Mouse (Mus musculus): ENCODE data around the gene Selplg. TPM values are rescaled to one million over a fixed set of nuclear protein-coding genes. Genes with fewer than 3 reads are reported as not detected.
"Not testable (repeated sequence)": the region's sequence is repeated elsewhere in the genome, so short reads cannot be mapped to it uniquely, and the experiment has no call there.

The Selplg gene
- total RNA-seq, 2 experiments from 2014 or later, result 312 to 733 TPM

GRCm38 (mm10) chr5:113796401-113797148, 35.9 kb downstream of the Selplg start:
- no peak for ATAC-seq (ENCODE audit: poor library complexity, severe bottlenecking)

DNA sequence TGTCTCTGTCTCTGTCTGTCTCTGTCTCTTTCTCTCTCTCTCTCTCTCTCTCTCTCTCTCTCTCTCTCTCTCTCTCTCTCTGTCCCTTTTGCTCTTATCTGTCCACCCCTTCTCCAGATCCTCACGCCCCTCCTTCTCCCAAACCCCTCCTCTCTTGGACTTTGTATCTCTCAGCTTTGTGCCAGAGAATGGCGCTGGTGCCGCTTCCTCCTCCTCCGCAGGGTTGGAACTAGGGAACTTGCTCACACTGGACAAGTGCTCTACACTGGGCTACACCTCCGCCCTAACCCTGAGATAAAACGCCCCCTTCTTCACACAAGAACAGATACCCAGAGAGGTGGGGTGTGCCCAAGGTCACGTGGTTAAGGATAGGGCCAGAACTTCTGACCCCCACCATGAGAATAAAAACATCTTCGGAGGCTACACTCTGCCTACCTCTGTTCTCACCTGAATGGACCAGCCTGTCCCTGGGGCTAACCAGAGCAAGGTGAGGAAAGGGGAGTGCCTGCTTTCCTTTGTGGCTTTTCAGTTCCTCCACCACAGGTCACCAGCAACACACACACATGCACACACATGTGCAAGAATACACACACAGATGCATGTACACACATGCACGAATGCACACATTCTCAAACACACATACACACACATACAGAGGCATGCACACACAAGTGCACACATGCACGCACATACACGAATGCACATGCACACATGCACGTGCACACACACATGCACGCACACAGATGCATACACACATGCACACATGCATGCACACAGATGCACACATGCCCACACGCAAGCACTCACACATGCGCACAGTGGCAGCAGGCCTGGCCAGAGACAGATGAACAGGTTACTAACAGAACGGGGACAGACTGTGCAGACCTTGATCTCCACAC, 41.0 kb downstream of the Selplg start:
- ATAC-seq (ENCODE audit: poor library complexity, severe bottlenecking), result no peak

GRCm38 (mm10) chr5:113790453-113791196, 41.8 kb downstream of the Selplg start:
- peak; percentile 80 for ATAC-seq (ENCODE audit: poor library complexity, severe bottlenecking)

DNA sequence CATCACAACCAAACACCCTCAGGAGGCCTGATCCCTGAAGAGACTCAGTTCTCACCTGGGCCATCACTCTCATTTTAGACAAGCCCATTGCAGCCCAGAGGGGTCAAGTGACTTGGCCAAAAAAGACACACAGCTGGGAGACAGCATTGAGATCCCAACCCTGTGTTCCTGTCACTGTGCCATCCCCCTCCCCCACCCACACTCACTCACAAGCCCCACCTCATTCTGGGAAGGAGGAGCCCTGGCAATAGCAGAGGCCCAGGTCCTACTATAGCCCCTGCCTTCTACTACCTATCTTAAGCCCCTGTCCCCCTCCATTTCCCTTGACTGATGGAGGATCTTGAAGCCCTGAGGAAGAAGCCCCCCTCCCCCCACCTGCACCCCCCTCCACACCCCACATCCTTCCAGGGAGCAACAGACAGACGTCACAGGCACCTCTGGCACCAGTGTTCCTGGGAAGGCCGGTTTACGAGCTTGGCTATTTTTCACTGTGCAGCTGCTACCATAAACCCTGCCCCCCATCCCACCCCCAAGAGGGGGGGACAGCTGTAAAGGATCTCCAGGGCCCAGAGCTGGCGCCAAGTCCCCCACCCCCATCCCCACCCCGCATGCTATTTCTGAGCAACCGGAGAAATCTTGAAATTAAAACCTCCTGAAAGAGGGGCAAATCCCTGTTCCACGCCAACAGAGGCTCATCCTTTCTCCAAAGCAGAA, 43.2 kb downstream of the Selplg start:
- no peak for ATAC-seq (ENCODE audit: poor library complexity, severe bottlenecking)

GRCm38 (mm10) chr5:113788645-113789044, 43.8 kb downstream of the Selplg start:
- ATAC-seq (ENCODE audit: poor library complexity, severe bottlenecking), result no peak

GRCm38 (mm10) chr5:113786985-113787384, 45.5 kb downstream of the Selplg start:
- peak; percentile 63 for ATAC-seq (ENCODE audit: poor library complexity, severe bottlenecking)

- ATAC-seq (ENCODE audit: poor library complexity, severe bottlenecking), result not testable (repeated sequence)
These were observed 48.3 kb downstream of the Selplg start for GRCm38 (mm10) chr5:113784104-113784503.

DNA sequence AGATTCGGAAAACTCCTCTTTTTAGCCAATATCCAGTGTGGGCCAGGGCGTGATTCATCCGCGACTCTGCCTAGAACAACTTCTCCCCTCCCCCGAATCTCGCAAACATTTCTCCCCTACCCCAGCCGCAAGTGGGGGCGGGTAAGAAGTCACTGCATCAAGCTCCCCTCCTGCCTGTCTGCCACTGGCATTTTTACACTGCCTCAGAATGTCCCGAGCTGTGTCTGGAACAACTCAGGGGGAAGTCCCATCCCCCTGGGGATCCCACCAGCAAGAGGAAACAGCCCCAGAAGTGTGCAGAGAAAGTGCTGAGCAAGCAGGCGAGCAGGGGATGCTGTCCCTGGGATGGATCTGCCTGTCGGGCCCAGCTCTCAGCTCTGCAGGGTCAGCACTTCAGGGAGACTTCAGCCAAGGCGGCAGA, 48.9 kb downstream of the Selplg start:
- no peak for ATAC-seq (ENCODE audit: poor library complexity, severe bottlenecking)

DNA sequence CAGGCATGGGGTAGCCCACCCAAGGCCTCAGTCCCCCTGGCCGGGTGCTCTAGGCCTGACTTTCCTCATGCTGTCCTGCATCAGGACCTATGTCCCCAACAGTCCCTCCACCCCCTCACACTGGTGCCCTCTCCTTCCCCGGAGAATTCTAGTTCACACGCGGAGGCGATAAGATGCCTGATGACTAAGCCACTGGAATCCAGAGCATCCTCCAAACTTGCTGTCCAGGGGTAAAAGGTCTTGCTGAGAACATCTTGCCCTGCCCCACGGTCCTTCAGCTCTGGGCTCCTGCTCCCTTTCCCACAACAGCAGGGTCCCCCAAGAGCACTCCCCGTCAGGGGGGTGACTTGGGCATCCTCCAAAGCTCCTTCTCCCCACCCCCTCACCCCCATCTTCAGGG, 49.8 kb downstream of the Selplg start:
- no peak for ATAC-seq (ENCODE audit: poor library complexity, severe bottlenecking)

DNA sequence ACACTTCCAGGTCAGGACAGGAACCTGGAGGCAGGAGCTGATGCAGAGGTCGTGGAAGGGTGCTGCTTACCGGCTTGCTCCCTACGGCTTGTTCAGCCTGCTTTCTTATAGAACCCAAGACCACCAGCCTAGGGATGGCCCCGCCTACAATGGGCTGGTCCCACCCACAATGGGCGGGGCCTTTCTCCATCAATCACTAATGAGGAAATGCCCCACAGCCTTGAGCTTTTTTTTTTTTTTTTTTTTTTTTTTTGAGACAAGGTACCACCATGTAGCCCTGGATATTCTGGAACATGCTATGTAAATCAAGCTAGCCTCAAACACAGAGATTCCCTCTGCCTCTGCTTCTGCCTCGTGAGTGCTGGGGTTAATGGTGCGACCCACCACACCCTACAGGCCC, 50.6 kb downstream of the Selplg start:
- no peak for ATAC-seq (ENCODE audit: poor library complexity, severe bottlenecking)

- ATAC-seq (ENCODE audit: poor library complexity, severe bottlenecking), result no peak
These were observed 51.2 kb downstream of the Selplg start for GRCm38 (mm10) chr5:113781254-113781653.

GRCm38 (mm10) chr5:113780763-113781162, 51.7 kb downstream of the Selplg start:
- ATAC-seq (ENCODE audit: poor library complexity, severe bottlenecking), result no peak

GRCm38 (mm10) chr5:113780082-113780752, 52.2 kb downstream of the Selplg start:
- ATAC-seq (ENCODE audit: poor library complexity, severe bottlenecking), result no peak

GRCm38 (mm10) chr5:113779569-113779968, 52.9 kb downstream of the Selplg start:
- ATAC-seq (ENCODE audit: poor library complexity, severe bottlenecking), result no peak

- ATAC-seq (ENCODE audit: poor library complexity, severe bottlenecking), result not testable (repeated sequence)
These were observed 54.7 kb downstream of the Selplg start for GRCm38 (mm10) chr5:113777728-113778127.

DNA sequence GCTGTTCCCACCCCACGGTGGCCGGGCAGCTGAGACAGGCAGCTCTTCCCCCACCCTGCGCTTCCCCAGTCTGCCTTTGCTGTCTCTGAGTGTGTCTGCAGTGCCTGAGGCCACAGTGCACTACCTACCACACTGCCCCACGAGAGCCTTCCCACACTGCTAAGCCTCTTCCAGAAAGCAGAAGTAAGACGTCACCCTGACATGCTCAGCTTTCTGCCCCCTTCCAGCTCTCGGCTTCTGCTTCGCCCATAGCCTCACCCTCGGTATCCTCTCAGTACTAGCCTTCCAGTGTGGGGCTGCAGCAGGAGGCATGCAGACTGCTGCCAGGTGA, 55.6 kb downstream of the Selplg start:
- ATAC-seq (ENCODE audit: poor library complexity, severe bottlenecking), result peak; percentile 68

DNA sequence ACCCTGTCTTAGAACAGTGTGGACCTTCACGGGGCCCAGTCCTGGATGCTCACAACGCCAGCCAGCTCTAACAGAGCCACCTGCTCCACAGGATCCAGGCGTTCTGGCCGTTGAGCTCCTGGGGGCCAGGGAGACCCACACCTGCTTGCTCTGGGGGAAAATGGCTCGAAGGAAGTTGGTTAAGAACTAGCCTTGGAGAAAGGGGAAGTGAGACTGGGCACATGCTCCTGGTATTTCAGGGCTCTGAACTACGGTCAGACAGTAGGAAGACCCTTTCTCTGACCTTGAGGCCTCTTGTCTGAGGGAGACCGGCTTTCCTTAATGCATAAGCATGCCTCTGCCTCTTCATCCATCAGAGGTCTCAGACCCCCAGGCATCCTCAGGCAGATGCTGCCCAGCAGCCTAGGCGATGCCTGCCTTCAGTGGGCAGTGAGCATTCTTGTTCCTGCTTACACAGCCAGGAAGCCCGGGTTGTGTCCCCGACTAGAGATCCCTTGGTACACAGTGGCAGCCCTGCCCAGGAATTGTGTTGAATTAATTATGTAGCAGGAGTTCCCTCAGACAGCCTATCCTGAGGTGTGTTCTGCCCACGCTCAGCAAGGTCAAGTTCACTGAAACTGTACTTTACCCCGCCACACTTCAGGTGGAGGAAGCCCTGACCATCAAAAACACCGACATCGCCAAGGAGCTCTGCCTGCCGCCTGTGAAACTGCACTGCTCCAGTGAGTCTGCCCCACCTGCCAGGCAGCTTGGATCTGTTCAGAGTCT, 56.1 kb downstream of the Selplg start:
- ATAC-seq (ENCODE audit: poor library complexity, severe bottlenecking), result peak; percentile 28

DNA sequence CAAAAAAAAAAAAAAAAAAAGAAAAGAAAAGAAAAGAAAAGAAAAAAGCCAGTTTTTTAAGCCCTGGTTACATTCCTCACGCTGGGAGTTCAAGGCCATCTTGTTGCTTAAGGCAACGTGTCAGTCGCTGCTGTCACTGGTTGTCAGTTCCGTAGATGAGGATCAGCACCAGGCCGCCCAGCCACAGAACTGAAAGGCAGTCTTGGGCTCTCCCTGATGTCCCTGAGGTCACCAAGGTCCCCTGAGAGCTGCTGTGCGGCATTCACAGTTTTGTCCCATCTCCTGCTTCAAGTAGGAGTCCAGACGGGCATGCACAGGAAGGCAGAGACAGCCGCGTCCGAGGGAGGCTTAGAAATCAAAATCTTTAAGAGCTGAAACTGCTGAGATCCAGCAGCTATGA, 56.9 kb downstream of the Selplg start:
- no peak for ATAC-seq (ENCODE audit: poor library complexity, severe bottlenecking)

DNA sequence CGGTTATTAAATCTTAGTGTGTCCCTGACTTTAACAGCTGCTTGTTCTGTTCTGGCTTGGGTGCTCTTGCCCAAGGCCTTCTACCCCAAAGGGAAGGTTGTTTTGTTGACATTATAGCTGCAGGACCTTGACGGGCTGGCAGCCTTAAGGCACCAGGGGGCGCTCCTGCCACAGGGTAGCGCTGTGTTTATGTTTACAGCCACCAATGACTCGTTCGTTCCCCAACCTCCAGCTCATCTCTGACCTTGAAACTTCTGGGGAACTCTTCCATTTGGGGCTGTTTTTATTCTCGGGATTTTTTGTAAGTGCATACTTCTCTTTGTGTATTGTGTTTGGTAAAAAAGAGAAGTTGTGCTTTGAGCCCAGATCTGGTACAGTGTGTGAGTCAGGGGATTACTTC, 58.8 kb downstream of the Selplg start:
- peak; percentile 48 for ATAC-seq (ENCODE audit: poor library complexity, severe bottlenecking)
